Mouse (Mus musculus) heart, adult 8-10 months (tissue): ENCODE data around the gene Celf6. TPM values are rescaled to one million over a fixed set of nuclear protein-coding genes. Genes with fewer than 3 reads are reported as not detected.

Experiments
- DNase-seq: peaks from one replicate; pipeline ENCODE4 v3.0.0; 2022; ENCODE audit warnings: low spot score
- total RNA-seq, 4 experiments: library from RNA; stranded (reverse); gene quantifications; 2 replicates each; pipeline ENCODE4 v1.2.4; 2022

The Celf6 gene
- total RNA-seq, 4 experiments from 2014 or later, result not detected

DNA sequence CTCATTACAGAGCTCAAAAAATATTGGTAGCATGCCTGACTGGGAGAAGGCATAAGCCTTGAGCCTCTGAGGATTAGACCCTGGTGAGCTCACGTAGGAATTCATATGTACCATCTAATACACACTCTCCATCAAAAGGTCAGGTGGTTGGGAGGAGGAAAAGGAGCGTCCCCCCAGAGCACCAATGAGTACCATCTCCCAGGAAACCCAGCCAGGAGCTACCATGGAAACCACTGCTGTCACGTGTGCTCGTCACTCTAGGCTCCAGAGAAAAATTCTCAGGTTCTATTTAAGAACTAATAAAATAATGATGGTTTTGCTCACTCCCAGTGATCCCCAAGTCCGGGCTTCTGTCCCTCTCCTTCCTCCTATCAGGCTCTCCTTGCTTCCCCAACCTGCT is 10.5 kb downstream of the Celf6 start:
- no peak for DNase-seq

DNA sequence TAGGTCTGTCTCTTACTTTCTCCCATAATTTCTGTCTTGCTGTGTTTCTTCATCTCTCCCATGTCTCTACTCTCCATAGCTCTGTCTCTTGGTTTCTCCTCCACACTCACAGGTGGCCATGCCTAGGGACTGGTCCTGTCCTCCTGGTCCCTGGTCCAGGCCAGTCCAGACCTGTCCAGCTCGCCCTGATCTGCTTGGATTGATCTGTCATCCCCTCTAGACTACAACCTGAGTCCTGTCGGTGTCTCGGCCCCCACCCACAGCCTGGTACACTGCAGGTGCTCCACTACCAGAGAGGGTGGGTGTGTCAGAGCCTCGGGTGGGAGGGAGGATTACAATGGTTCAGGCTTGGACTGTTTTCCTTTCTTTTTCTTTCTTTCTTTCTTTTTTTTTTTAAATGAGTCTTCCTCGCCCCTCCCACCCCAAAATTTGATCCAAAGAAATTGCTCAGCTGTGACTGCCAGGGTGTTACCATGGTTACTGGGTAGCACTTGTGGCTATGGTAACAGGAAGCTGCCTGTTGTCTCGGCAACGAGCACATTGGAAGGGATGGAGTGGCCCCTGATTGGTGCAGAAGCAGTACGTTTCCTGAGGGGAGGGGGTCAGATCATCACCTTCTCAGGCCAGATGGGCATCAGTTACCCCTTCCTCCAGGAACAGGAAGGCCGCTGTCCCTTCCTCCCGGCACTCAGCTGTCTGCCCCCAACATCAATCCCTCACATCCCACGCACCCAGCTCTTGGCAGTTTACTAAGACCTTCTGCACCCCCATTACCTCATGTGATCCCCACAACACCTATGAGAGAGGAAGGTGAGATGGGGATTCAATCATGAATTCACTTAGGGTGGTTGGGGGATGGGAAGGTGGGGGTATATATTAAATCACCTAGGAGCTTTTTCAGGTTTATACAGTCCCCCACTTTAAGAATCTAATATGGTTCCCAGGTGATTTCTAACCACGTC is 11.3 kb downstream of the Celf6 start:
- no peak for DNase-seq

DNA sequence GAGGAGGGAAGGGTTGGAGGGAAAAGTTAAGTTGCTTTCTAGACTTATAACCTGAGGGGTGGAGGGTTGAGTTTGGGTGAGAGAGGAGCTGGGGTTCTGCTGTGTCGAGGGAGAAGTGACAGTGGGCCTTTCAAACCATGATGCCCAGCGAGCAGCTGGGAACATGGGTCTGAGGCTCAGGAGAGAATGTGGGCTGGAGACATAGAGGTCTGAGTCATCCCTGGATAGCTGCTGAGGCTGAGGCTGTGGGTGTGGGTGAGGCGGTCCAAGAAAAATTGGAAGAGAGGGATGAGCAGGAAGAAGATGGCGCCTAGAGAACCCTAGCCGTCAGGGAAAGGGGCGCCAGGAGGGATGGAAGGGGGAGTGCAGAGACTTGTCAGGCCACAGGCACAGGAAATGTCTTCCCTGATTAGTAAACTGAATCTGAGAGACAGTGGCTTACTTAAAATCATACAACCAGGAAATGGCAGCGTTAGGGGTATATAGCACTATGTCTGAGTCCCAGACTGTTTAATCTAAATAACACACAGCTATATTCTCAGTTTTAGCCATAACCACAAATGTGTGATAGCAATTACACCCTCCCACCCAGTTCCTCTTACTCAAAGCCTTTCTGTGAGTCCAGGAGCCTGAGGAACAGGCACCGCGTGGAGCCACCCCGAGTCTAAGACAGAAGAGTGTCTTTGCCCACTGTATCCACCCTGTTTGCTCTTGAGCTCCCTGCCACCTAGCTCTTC is 12.2 kb downstream of the Celf6 start:
- no peak for DNase-seq

DNA sequence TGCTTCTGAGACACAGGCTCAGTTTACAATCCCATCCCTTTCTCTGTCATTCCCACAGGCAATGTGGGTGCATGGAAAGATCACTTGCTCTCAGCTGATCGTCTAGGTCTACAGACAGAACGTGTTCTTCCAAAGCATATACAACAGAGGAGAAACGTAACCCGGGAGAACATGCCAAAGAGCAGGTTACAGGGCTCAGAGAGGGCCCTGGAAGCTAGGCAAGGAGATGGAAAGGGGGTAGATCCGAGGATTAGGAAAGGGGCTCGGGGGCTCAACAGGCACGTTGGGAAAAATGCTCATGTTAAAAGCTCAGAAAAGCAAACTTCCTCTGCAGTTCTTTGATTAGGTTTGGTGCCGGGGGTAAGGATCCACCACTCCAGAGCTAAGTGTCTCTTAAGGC is 23.9 kb downstream of the Celf6 start:
- no peak for DNase-seq

DNA sequence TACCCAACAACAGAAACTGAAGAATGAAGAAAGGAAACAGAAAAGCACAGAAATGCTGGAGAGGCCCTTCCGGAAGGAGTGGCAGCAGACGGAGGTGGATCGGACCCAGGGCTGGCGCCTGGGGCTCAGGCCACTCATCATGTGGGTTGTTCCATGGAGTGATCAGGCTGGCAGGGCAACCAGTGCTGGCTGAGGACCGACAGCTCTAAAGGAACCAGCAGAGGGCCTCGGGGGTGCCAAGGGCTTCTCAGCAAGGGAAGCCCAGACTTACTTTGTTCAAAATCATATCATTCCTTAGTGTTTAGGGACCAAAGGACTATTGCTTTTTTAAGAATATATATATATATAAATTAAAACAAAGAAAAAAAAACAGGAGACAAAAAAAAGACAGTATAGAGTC is 28.2 kb downstream of the Celf6 start:
- no peak for DNase-seq

DNA sequence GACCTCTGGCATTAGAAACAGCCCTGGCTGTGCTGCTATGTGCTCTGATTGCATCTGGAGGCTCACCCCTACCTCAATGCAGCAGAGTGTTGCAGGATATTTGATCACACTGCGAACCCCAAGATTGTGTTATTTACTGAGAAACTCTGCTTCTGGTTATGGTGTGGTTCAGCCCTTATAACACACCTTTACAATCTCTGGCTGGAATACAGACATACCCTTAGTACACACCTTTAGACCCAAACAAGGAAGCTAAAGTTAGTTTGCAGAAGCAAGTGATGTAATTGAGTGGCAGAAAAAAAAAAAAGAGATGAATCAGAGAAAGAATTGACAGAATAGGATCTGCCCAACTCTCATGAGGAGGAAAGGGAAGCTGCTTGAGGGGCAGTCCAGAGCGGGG is 33.2 kb downstream of the Celf6 start:
- DNase-seq, result no peak

DNA sequence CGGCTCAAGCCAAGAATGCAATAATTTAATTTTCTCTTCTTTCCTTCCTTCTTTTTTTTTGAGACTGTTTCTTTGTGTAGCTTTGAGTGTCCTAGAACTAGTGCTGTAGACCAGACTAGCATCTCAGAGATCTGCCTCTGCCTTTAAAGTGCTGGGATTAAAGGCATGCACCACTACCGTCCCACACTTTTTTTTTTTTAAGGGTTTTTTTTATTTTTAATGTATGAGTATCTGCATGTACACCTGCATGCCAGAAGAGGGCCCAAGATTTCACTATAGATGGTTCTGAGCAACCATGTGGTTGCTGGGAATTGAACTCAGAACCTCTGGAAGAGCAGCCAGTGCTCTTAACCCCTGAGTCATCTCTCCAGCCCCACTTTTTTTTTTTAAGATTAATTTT is 38.1 kb downstream of the Celf6 start:
- DNase-seq, result no peak

DNA sequence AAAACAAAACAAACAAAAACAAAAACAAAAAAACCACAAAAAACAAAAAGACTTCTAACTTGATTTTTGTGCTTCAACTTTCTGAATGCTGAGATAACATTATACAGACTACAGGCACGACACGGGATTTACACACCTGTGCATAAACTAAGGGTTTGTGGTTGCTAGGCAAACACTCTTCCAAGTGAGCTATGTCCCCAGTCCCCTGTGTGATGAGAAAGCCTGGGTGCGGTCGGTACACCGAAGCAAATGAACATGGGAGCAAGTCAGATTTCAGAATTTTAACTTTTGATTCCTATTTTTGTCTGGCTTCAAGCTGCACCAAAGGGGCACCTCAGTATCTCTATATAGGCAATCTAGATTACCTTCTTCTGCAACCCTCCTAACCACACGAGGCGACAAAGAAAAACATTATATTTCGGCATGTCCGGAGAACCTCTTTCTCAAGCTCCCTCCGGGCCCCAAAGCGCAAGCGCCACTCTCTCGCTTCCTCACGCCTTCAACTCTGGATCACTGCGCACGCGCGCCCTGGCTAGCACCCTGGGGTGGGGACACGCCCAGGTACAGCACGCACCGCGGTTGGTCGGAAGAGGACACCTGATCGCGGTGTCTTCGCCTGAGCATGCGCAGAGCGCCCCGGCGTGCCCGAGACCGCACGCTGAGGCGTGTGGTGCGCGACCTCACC is 39.0 kb downstream of the Celf6 start, which contains the start of gene Parp6:
TSS of gene Parp6 (plus strand) at position 663 of the 685 bp plus-strand sequence.
- peak; percentile 99 for DNase-seq

DNA sequence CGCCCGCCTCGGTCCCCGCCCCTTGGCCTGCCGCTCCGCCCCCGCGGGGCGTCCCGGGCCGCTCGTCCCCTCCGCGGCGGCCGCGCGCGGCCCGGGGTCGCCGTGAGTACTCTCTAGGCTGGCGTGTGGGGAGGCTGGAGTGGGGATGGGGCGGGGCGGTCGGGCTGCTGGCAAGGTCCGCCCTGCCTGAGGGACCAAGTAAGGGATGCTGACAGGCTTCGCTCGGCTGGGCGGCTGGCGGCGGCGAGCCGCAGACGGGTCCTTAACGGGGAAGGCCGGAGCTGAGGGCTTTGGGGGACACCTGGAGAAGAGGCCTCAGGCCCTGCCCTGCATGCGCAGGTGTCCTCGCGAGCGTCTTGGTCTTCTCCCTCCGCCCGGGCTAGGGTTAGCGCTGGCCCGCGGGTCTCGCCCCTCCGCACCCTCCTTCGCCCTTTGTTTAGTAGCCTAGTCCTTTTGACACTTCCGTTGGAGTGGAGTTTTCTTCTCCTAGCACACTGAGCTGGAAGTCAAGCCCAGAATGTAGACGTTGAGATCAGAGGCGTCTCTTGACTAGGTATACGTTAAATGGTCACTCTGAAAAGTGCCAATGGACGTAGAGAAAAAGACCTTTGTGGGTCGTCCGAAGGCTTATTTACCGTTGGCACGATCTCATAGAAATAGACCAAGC is 39.7 kb downstream of the Celf6 start:
- DNase-seq, result peak; percentile 24

DNA sequence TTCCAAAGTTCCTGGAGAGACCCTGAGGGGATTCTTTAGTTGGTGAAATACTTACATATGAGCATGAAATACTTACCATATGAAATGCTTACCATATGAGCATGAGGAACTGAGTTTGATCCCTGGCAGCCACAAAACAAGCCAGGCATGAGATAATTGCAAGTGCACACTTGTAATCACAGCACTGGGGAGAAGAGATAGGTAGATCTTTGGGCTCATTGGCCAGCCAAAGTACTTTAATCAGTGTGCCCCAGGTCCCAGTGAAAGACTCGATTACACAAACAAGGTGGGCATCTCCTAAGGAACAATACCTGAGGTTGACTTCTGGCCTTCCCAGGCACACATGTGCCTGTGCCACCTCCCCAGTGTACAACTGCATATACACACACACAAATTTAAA is 60.7 kb downstream of the Celf6 start:
- no peak for DNase-seq

DNA sequence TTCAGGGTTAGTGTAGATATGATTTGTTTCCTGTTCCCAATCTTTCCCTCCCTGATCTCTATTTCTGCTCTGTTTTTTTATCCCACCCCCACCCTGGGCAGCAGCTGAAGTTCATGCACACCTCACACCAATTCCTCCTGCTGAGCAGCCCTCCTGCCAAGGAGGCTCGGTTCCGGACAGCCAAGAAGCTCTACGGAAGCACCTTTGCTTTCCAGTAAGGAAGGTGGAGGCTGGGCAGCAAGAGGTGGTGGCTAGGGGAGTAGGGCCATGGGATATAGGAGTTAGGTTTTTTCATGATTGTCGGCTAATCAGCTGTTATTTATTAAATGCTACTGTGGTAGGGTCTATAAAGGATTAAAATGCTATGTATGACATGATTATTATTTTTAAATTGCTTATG is 62.2 kb downstream of the Celf6 start:
- no peak for DNase-seq

DNA sequence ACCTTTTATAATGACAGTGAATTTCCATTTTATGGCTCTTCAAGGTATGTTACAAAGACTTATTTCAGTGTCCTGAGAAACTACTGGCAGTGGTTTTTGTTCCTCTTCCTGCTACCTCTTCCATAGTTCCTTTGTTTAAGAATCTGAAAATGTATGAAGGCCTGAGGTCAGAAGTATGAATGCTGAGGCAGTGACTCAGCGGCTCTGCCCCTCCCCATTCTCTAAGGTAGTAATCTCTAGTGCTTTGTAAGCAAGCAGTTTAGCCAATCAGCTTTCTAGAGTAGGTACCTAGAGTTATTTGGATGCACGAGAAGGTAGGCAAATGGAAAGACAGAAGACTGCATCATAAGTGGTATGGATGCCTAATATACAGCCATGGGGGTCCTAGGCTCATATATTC is 63.6 kb downstream of the Celf6 start:
- DNase-seq, result no peak

DNA sequence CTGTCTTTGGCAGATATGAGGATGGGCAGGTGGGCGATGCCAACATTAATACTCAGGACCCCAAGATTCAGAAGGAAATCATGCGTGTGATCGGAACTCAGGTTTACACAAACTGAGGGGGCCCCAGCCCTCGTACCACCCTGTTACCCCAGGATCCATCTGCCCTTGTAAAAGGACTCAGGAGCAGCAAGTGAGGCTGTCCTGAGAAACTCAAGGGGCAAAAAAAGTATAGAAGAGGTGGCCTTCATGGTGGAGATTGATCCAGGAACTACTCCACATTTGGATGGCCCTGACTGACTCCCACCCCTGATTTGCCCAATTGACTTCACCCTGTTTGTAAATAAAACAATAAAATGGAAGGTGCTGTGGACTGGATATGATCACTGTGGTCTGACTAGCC is 72.2 kb downstream of the Celf6 start:
- DNase-seq, result no peak

DNA sequence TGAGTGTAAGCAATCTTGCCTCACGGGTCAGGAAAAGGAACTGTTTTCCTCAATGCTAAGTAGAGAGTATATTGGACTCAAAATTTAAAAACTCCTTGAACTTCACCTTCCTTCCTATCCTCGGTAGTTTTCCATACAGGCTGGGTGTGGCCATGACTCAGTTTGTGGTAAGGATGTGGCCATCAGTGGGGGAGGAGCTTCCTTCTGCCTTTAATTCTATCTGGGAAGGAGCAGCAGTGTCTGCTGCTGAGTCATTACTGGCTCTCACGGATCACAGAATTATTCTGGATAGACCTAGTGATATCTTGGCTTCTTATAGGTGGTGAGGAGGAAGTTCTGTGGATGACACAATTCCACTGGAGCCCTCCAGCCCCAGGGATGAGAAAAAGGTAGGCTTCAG is 75.7 kb downstream of the Celf6 start:
- DNase-seq, result no peak

DNA sequence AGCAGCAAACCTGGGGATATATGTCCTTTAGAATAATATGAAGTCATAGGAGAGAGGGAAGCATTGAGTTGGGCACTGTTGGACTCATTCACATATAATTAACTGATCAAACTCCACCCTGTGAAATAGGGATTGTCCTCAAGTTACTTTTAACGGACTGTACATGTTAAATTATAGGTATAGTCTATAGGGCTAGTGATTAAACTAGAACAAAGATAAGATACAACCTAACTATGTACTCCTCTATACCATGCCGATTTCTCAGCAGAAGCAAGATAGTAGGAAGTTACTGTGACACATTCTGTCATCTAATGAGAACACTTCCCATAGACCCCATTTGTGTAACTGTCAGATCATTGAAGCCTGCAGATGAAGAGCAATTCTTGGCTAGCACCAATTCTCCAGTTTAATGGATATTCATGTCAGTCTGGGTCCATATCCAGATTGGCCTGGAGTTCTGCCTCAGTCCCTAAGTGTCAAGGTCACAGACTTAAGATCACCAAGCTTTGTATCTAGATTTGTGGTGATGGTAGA is 76.8 kb downstream of the Celf6 start:
- DNase-seq, result no peak

DNA sequence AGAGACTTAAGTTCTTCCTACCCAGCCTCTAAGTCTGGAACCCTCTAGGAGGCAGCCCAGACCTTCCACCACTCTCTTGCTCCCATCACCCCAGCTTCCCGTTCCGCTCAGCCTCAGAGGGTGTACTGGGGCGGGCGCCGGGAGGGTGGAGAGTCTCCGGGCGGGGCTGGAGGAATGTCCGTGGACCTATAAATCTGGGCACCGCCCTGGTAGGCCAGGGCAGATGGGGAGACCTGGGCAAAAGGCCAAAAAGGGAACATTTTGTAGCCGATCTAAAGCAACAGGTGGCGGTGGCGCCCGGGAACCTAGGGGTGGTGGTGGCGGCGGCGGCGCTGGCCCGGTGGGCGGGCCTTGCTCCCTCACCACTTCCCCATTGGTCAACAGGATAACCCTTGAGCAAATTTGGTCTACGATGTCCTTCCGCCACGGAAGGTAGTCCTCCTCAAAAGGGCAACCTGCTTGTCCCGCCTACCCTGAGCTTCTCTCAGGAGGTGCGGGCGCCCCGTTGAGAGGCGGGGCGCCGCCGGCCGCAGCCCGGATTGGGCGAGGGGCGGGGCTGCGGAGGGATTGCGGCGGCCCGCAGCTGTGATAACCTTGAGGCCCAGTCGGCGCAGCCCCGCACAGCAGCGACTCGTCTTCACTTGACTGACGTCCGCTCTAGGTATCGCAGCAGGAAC is 78.4 kb downstream of the Celf6 start, which contains the start of gene Pkm:
TSS of gene Pkm (plus strand) at position 411 of the 677 bp plus-strand sequence.
- DNase-seq, result peak; percentile 98
